ENCODE assay signal across 10 mouse cellular contexts in the genomic region with DNA sequence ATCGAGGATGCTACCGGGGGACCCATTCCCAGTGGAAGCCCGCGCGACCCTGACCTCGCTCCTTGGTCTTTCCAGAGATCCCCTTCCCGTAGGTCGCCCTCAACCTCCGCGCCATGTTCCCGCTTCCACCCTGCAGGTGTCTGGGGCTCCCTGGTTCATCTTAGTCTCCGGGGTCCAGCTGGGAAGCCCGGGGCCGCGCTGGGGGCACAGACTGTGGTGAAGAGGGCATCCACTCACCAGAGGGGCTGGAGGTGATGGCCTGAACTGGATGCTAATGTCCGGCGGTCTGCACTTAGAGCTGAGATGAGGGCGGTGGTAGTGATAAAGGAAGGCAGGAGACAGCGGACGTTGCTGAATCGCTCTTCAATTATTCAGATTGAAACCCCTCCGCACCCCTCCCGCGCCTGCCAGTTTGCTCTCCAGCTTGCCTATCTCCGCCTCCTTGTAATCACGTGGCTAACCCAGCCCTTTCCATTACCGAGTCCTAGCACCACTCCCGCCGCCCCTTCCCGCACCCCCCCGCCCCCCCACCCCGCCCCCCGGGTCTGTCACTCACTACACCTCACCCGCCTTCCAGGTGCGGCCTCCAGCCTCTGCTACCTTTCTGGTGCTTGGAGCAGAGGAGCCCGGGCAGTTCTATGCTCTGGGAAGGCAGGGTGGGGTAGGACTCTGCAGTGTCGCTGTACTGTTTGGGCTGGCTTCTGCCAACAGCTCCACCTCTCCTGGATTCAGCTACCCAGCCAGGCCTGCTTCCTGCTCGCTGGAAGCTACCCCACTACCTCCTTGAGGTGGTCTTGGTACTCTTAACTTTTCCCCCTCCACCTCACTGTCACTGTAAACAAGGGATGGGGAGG. TPM values are rescaled to one million over a fixed set of nuclear protein-coding genes. Genes with fewer than 3 reads are reported as not detected.
DNase-seq lines count a peak whose midpoint lies in the region; ATAC-seq lines count a peak whose summit lies in the region.
"Had no signal": no experiment of that assay in that cellular context is flagged by ENCODE, and none has a peak within 500 bp of the region (broad histone marks: within the 10 kb centered on the region; RNA-seq: fewer than 3 reads in every experiment).

A gene (minus strand): TSS at position 445 of the 854 bp plus-strand sequence.

- no peaks in the 10 kb centered on the region for H3K9me3 ChIP-seq in forebrain, embryonic 13.5 days (replicated peaks)
- no peaks in the 10 kb centered on the region for H3K9me3 ChIP-seq in neural tube, embryonic 12.5 days

- under 1% methylated on average over 28 of the region's 38 CpGs for WGBS in forebrain, embryonic 13.5 days
- WGBS in neural tube, embryonic 12.5 days = 2% methylated on average over 34 of the region's 38 CpGs

- H3K27me3 ChIP-seq in forebrain, embryonic 13.5 days = peaks cover 28% of the 10 kb centered on the region
- peaks cover 20% of the 10 kb centered on the region for H3K27me3 ChIP-seq in neural tube, embryonic 12.5 days (replicated peaks)

- peak within 1 kb of the TSS; percentile 66 for H3K9ac ChIP-seq in forebrain, embryonic 13.5 days
- peak within 1 kb of the TSS; percentile 52 for H3K9ac ChIP-seq in neural tube, embryonic 12.5 days

- no peak within 1 kb of the TSS for H3K27ac ChIP-seq in forebrain, embryonic 13.5 days
- no peak within 1 kb of the TSS for H3K27ac ChIP-seq in neural tube, embryonic 12.5 days

- DNase-seq in adrenal gland, adult (ENCODE audit: inconsistent age in 2 of 2, low spot score in 1 of 2) = peak; percentile 32 to 51
- no peak for DNase-seq in adrenal gland, adult 8-10 months
- DNase-seq in layer of hippocampus, postnatal 25 days (ENCODE audit: extremely low spot score in 1 of 2, low spot score in 1 of 2) = peak; percentile 58 to 67
- DNase-seq in lung, postnatal 36 days = no peak
- no peak for DNase-seq in lung, postnatal 4 days

- peak; percentile 83 for ATAC-seq in cerebellum, adult (ENCODE audit: insufficient number of reproducible peaks, low FRiP score, low TSS enrichment)
- ATAC-seq in forebrain, embryonic 13.5 days = peak; percentile 91
- ATAC-seq in neural tube, embryonic 12.5 days (ENCODE audit: low FRiP score, low read depth) = peak; percentile 91

- no peaks in the 10 kb centered on the region for H3K36me3 ChIP-seq in forebrain, embryonic 13.5 days (ENCODE audit: poor library complexity, severe bottlenecking)
- H3K36me3 ChIP-seq in neural tube, embryonic 12.5 days = no peaks in the 10 kb centered on the region

- H3K4me3 ChIP-seq in forebrain, embryonic 13.5 days = peak within 1 kb of the TSS; percentile 59
- H3K4me3 ChIP-seq in neural tube, embryonic 12.5 days = peak within 1 kb of the TSS; percentile 51
- H3K4me3 ChIP-seq: megakaryocyte, embryonic 14.5 days had no signal

- peak within 1 kb of the TSS; percentile 83 for H3K4me2 ChIP-seq in forebrain, embryonic 13.5 days
- H3K4me2 ChIP-seq in neural tube, embryonic 12.5 days (replicated peaks) = peak within 1 kb of the TSS; percentile 67

- H3K4me1 ChIP-seq in forebrain, embryonic 13.5 days = peaks cover 9% of the 10 kb centered on the region; the same call in 1 of the 2 replicates
- H3K4me1 ChIP-seq in neural tube, embryonic 12.5 days = peaks cover 5% of the 10 kb centered on the region; the same call in 1 of the 2 replicates
- H3K4me1 ChIP-seq: megakaryocyte, embryonic 14.5 days had no signal

RNA-seq across cellular contexts. Expression of the gene that starts here (rescaled TPM):
- total RNA-seq in adrenal gland, adult 8-10 months (2022) = 1 to 10 TPM; 4.4 to 9.3 (median 6.1) TPM
- polyA plus RNA-seq in forebrain, embryonic 13.5 days (2015; fragmentation: Nextera tagmentation; extraction: Ambion mirVana) = 1.5 and 1.7 TPM in 2 replicates
- 10 to 100 TPM; 77.9 to 90.2 TPM for total RNA-seq in layer of hippocampus, postnatal 25 days (2021)
- 2.4 and 2.7 TPM in 2 replicates for polyA plus RNA-seq in neural tube, embryonic 12.5 days (2016; fragmentation: Nextera tagmentation; extraction: Ambion mirVana)
- total RNA-seq: common myeloid progenitor, adult 5-6 weeks had no signal

Comparison
In these comparisons a context has a peak if more than half of its experiments do, and no peak if none do; other contexts are left out.
1. RNA of the gene that starts here (total RNA-seq): 77.9 to 90.2 TPM in layer of hippocampus, postnatal 25 days; 4.4 to 9.3 TPM in adrenal gland, adult 8-10 months; every median in the first group is over 4 times any median in the second.
2. DNase-seq: peak in adrenal gland, adult (2 of 2) and layer of hippocampus, postnatal 25 days (2 of 2); none in adrenal gland, adult 8-10 months (single experiment), lung, postnatal 36 days (single experiment) and lung, postnatal 4 days (0 of 2).
3. Peak in every context shown above with its lines, with median percentiles within 50 percentile points of each other: ATAC-seq.